Mouse (Mus musculus) C2C12 (cell line): ENCODE data around the gene Actr3.

Experiments used
- CTCF ChIP-seq: IDR thresholded peaks from one replicate; pipeline ENCODE4 v1.5.1; 2011; ENCODE audit not compliant: control insufficient read depth, insufficient read depth, insufficient read length
- MYOG ChIP-seq: IDR thresholded peaks from one replicate; pipeline ENCODE4 v1.6.1; 2011; ENCODE audit not compliant: control insufficient read depth, insufficient read length; ENCODE audit errors: extremely low read depth

GRCm38 (mm10) chr1:125429984-125430383, 5.5 kb downstream of the Actr3 start:
- no peak for TF ChIP-seq CTCF
- TF ChIP-seq MYOG, result no peak
